Mouse (Mus musculus): Measurements from ENCODE around the gene Rhoa. TPM values are rescaled to one million over a fixed set of nuclear protein-coding genes. Genes with fewer than 3 reads are reported as not detected.
"Not testable (repeated sequence)": the region's sequence is repeated elsewhere in the genome, so short reads cannot be mapped to it uniquely, and the experiment has no call there.

Gene Rhoa
- polyA plus RNA-seq, 1 experiment from 2014 or later: 379 TPM

GRCm38 (mm10) chr9:108272691-108273090 is 33.2 kb upstream of the Rhoa start:
- H3K36me3 ChIP-seq: no peaks in the 10 kb centered on the region
- no peak overlapping the region for H3K27ac ChIP-seq (replicated peaks)
- H3K4me1 ChIP-seq: no peaks in the 10 kb centered on the region
- H3K9me3 ChIP-seq: no peaks in the 10 kb centered on the region
- WGBS: 82% methylated on average over 5 of the region's 5 CpGs
- H3K27me3 ChIP-seq: no peaks in the 10 kb centered on the region
- no peak overlapping the region for H3K4me3 ChIP-seq
- H3K9ac ChIP-seq (replicated peaks): no peak overlapping the region
- no peak overlapping the region for H3K4me2 ChIP-seq (replicated peaks)
- no peak for ATAC-seq (ENCODE audit: low FRiP score, low read depth)

- Histone ChIP-seq H3K9ac (replicated peaks) (no peak overlapping the region), H3K27ac (replicated peaks) (no peak overlapping the region), H3K4me1 (no peaks in the 10 kb centered on the region), H3K9me3 (no peaks in the 10 kb centered on the region), H3K36me3 (no peaks in the 10 kb centered on the region), H3K4me2 (replicated peaks) (no peak overlapping the region), H3K27me3 (no peaks in the 10 kb centered on the region), H3K4me3 (no peak overlapping the region)
- ATAC-seq (ENCODE audit: low FRiP score, low read depth): no peak
- WGBS: 71% methylated on average over 4 of the region's 4 CpGs
These were observed 32.4 kb upstream of the Rhoa start for GRCm38 (mm10) chr9:108273485-108273884.

GRCm38 (mm10) chr9:108274476-108275330 is 31.2 kb upstream of the Rhoa start:
- no peaks in the 10 kb centered on the region for H3K36me3 ChIP-seq
- no peak for ATAC-seq (ENCODE audit: low FRiP score, low read depth)
- no peaks in the 10 kb centered on the region for H3K27me3 ChIP-seq
- no peak overlapping the region for H3K27ac ChIP-seq (replicated peaks)
- H3K9ac ChIP-seq (replicated peaks): no peak overlapping the region
- WGBS: 77% methylated on average over 5 of the region's 5 CpGs
- H3K4me3 ChIP-seq: no peak overlapping the region
- no peak overlapping the region for H3K4me2 ChIP-seq (replicated peaks)
- no peaks in the 10 kb centered on the region for H3K9me3 ChIP-seq
- no peaks in the 10 kb centered on the region for H3K4me1 ChIP-seq

GRCm38 (mm10) chr9:108275331-108275659 is 30.6 kb upstream of the Rhoa start:
- Histone ChIP-seq H3K36me3 (no peaks in the 10 kb centered on the region), H3K4me3 (no peak overlapping the region), H3K4me2 (replicated peaks) (no peak overlapping the region), H3K4me1 (no peaks in the 10 kb centered on the region), H3K27me3 (no peaks in the 10 kb centered on the region), H3K9ac (replicated peaks) (no peak overlapping the region), H3K27ac (replicated peaks) (no peak overlapping the region), H3K9me3 (no peaks in the 10 kb centered on the region)
- WGBS: 62% methylated on average over 6 of the region's 6 CpGs
- ATAC-seq (ENCODE audit: low FRiP score, low read depth): no peak

- Histone ChIP-seq H3K9me3 (no peaks in the 10 kb centered on the region), H3K9ac (replicated peaks) (no peak overlapping the region), H3K27ac (replicated peaks) (no peak overlapping the region), H3K4me3 (no peak overlapping the region), H3K36me3 (no peaks in the 10 kb centered on the region), H3K27me3 (no peaks in the 10 kb centered on the region), H3K4me1 (no peaks in the 10 kb centered on the region), H3K4me2 (replicated peaks) (no peak overlapping the region)
- no peak for ATAC-seq (ENCODE audit: low FRiP score, low read depth)
- WGBS: 65% methylated on average over 10 of the region's 10 CpGs
These were observed 27.1 kb upstream of the Rhoa start for GRCm38 (mm10) chr9:108278697-108279450.

GRCm38 (mm10) chr9:108280071-108280828 is 25.7 kb upstream of the Rhoa start:
- Histone ChIP-seq H3K36me3 (no peaks in the 10 kb centered on the region), H3K27me3 (no peaks in the 10 kb centered on the region), H3K4me2 (replicated peaks) (no peak overlapping the region), H3K27ac (replicated peaks) (no peak overlapping the region), H3K4me1 (no peaks in the 10 kb centered on the region), H3K4me3 (no peak overlapping the region), H3K9me3 (no peaks in the 10 kb centered on the region), H3K9ac (replicated peaks) (no peak overlapping the region)
- ATAC-seq (ENCODE audit: low FRiP score, low read depth): no peak
- 50% methylated on average over 8 of the region's 8 CpGs for WGBS

GRCm38 (mm10) chr9:108284410-108284809 is 21.5 kb upstream of the Rhoa start:
- H3K27ac ChIP-seq (replicated peaks): no peak overlapping the region
- 15% methylated on average over 6 of the region's 6 CpGs for WGBS
- peak; percentile 60 for ATAC-seq (ENCODE audit: low FRiP score, low read depth)
- no peaks in the 10 kb centered on the region for H3K4me1 ChIP-seq
- H3K4me3 ChIP-seq: no peak overlapping the region
- no peaks in the 10 kb centered on the region for H3K36me3 ChIP-seq
- no peak overlapping the region for H3K4me2 ChIP-seq (replicated peaks)
- H3K9me3 ChIP-seq: no peaks in the 10 kb centered on the region
- no peak overlapping the region for H3K9ac ChIP-seq (replicated peaks)
- no peaks in the 10 kb centered on the region for H3K27me3 ChIP-seq

GRCm38 (mm10) chr9:108287526-108288238 is 18.2 kb upstream of the Rhoa start:
- not testable (repeated sequence) for ATAC-seq (ENCODE audit: low FRiP score, low read depth); H3K27ac ChIP-seq (replicated peaks); H3K9me3 ChIP-seq; H3K4me3 ChIP-seq; H3K9ac ChIP-seq (replicated peaks); H3K4me2 ChIP-seq (replicated peaks); H3K4me1 ChIP-seq; H3K36me3 ChIP-seq; H3K27me3 ChIP-seq
- 91% methylated on average over 4 of the region's 6 CpGs for WGBS

GRCm38 (mm10) chr9:108289347-108289746 is 16.6 kb upstream of the Rhoa start:
- Histone ChIP-seq H3K9ac (replicated peaks) (peak overlapping the region; percentile 63; the same call in 1 of the 2 replicates), H3K27me3 (no peaks in the 10 kb centered on the region), H3K36me3 (peaks cover 9% of the 10 kb centered on the region; the same call in 1 of the 2 replicates), H3K27ac (replicated peaks) (peak overlapping the region; percentile 90), H3K4me2 (replicated peaks) (peak overlapping the region; percentile 66), H3K4me1 (peaks cover 10% of the 10 kb centered on the region), H3K4me3 (peak overlapping the region; percentile 58), H3K9me3 (no peaks in the 10 kb centered on the region)
- ATAC-seq (ENCODE audit: low FRiP score, low read depth): no peak
- 63% methylated on average over 2 of the region's 2 CpGs for WGBS

- WGBS: under 1% methylated on average over 32 of the region's 32 CpGs
- peak; percentile 97 for ATAC-seq (ENCODE audit: low FRiP score, low read depth)
- H3K27ac ChIP-seq (replicated peaks): peak within 1 kb of the TSS; percentile 90
- no peaks in the 10 kb centered on the region for H3K9me3 ChIP-seq
- peak within 1 kb of the TSS; percentile 66 for H3K4me2 ChIP-seq (replicated peaks)
- peak within 1 kb of the TSS; percentile 63 for H3K9ac ChIP-seq (replicated peaks)
- H3K27me3 ChIP-seq: no peaks in the 10 kb centered on the region
- H3K4me1 ChIP-seq: peaks cover 10% of the 10 kb centered on the region
- H3K4me3 ChIP-seq: peak within 1 kb of the TSS; percentile 58
- peaks cover 15% of the 10 kb centered on the region; the same call in 1 of the 2 replicates for H3K36me3 ChIP-seq
These were observed 15.7 kb upstream of the Rhoa start, which contains the start of gene Nicn1 for GRCm38 (mm10) chr9:108290016-108290750. Nicn1 (plus strand) TSS chr9:108290429.

- H3K4me2 ChIP-seq (replicated peaks): peak overlapping the region; percentile 66
- peaks cover 18% of the 10 kb centered on the region; the same call in 1 of the 2 replicates for H3K36me3 ChIP-seq
- H3K27me3 ChIP-seq: no peaks in the 10 kb centered on the region
- WGBS: 48% methylated on average over 6 of the region's 6 CpGs
- peaks cover 11% of the 10 kb centered on the region for H3K4me1 ChIP-seq
- peak; percentile 25; the same call in 1 of the 2 replicates for ATAC-seq (ENCODE audit: low FRiP score, low read depth)
- peak overlapping the region; percentile 52 for H3K9ac ChIP-seq (replicated peaks)
- no peaks in the 10 kb centered on the region for H3K9me3 ChIP-seq
- peak overlapping the region; percentile 69 for H3K27ac ChIP-seq (replicated peaks)
- peak overlapping the region; percentile 58 for H3K4me3 ChIP-seq
These were observed 15.2 kb upstream of the Rhoa start for GRCm38 (mm10) chr9:108290773-108291172.
